10 mouse cellular contexts compared by ENCODE assay signal in genomic region chr11:57600621-57601121, GRCm38 (mm10). TPM values are rescaled to one million over a fixed set of nuclear protein-coding genes. Genes with fewer than 3 reads are reported as not detected.
A peak's percentile ranks its signal among the peaks of the same experiment; 100 is the strongest.
DNase-seq lines count a peak whose midpoint lies in the region; ATAC-seq and TF ChIP-seq lines count a peak whose summit lies in the region.
"Had no signal": no experiment of that assay in that cellular context is flagged by ENCODE, and none has a peak within 500 bp of the region (broad histone marks: within the 10 kb centered on the region; RNA-seq: fewer than 3 reads in every experiment).

No protein-coding gene starts in this region.

- no peaks in the 10 kb centered on the region for H3K36me3 ChIP-seq in lung, postnatal 0 days (ENCODE audit: insufficient read depth, low read length)
- H3K36me3 ChIP-seq in neural tube, embryonic 14.5 days (ENCODE audit: control insufficient read depth, insufficient read depth, low read length) = no peaks in the 10 kb centered on the region

- WGBS in lung, postnatal 0 days = 8% methylated on average over 4 of the region's 4 CpGs
- WGBS in lung, adult 2 months = 48% methylated on average over 4 of the region's 4 CpGs
- 1% methylated on average over 4 of the region's 4 CpGs for WGBS in neural tube, embryonic 14.5 days

- H3K4me3 ChIP-seq in lung, postnatal 0 days (ENCODE audit: low read depth, low read length) = no peak overlapping the region
- no peak overlapping the region for H3K4me3 ChIP-seq in lung, adult 2 months (replicated peaks; ENCODE audit: extremely low read depth, low read depth, low read length)
- no peak overlapping the region for H3K4me3 ChIP-seq in neural tube, embryonic 14.5 days (ENCODE audit: low read depth, low read length)
- H3K4me3 ChIP-seq: myocyte had no signal

- no peak overlapping the region for H3K4me2 ChIP-seq in lung, postnatal 0 days (replicated peaks; ENCODE audit: low read depth, low read length)
- no peak overlapping the region for H3K4me2 ChIP-seq in neural tube, embryonic 14.5 days (ENCODE audit: low read depth, low read length)

- TF ChIP-seq POLR2A in lung, adult 2 months (IDR thresholded peaks at IDR 0.05; ENCODE audit: borderline replicate concordance, extremely low read depth, low read depth, low read length) = no peak

- TF ChIP-seq CTCF in lung, postnatal 0 days (IDR thresholded peaks at IDR 0.05) = no peak
- no peak for TF ChIP-seq CTCF in lung, adult 2 months (IDR thresholded peaks at IDR 0.05; ENCODE audit: insufficient read depth, low read length)

- ATAC-seq in lung, postnatal 0 days = no peak
- ATAC-seq in neural tube, embryonic 14.5 days (ENCODE audit: low read depth) = peak; percentile 79
- no peak for ATAC-seq in inflammation-experienced regulatory T-cells, adult 6 months
- ATAC-seq: Patski had no signal

- H3K9me3 ChIP-seq in lung, postnatal 0 days (ENCODE audit: low read length) = no peaks in the 10 kb centered on the region
- H3K9me3 ChIP-seq in neural tube, embryonic 14.5 days (ENCODE audit: control insufficient read depth, low read length) = no peaks in the 10 kb centered on the region

- no peak overlapping the region for H3K9ac ChIP-seq in lung, postnatal 0 days (replicated peaks; ENCODE audit: low read depth)
- no peak overlapping the region for H3K9ac ChIP-seq in neural tube, embryonic 14.5 days (replicated peaks; ENCODE audit: low read depth, low read length)

- no peak overlapping the region for H3K27ac ChIP-seq in lung, postnatal 0 days (ENCODE audit: low read length)
- H3K27ac ChIP-seq in neural tube, embryonic 14.5 days (ENCODE audit: low read depth, low read length) = no peak overlapping the region

- no peaks in the 10 kb centered on the region for H3K4me1 ChIP-seq in lung, postnatal 0 days (ENCODE audit: insufficient read depth, low read depth, low read length)
- H3K4me1 ChIP-seq in lung, adult 2 months (ENCODE audit: control insufficient read depth, insufficient read depth, low read length) = no peaks in the 10 kb centered on the region
- H3K4me1 ChIP-seq in neural tube, embryonic 14.5 days (ENCODE audit: control insufficient read depth, insufficient read depth, low read length) = peaks cover 17% of the 10 kb centered on the region

- TF ChIP-seq EP300 in lung, postnatal 0 days (IDR thresholded peaks at IDR 0.05) = no peak

- 0 out of 2 replicates have a peak, but pooled peaks cover 4% of the 10 kb centered on the region for H3K27me3 ChIP-seq in lung, postnatal 0 days (replicated peaks; ENCODE audit: insufficient read depth, low read length)
- H3K27me3 ChIP-seq in neural tube, embryonic 14.5 days (ENCODE audit: control insufficient read depth, insufficient read depth, low read length) = no peaks in the 10 kb centered on the region

- peak; percentile 7 for DNase-seq in lung, postnatal 0 days (ENCODE audit: low spot score)
- DNase-seq in lung, adult 2 months = no peak
- peak; percentile 82 to 87 for DNase-seq in cerebellum, postnatal 25 days
- peak; percentile 30 to 51 for DNase-seq in gastrocnemius, adult 8-10 months (ENCODE audit: low spot score in 2 of 2)
- DNase-seq in layer of hippocampus, postnatal 10 days (ENCODE audit: low spot score in 2 of 2) = peak; percentile 51 to 77
- DNase-seq in spleen, postnatal 4 days (ENCODE audit: low spot score in 2 of 2) = no peak

RNA-seq across cellular contexts. Expression of gene Galnt10, which starts 44.6 kb away (rescaled TPM):
- 6.1 and 6.4 TPM in 2 replicates for polyA plus RNA-seq in lung, postnatal 0 days (2015; fragmentation: Nextera tagmentation; extraction: Ambion mirVana)
- 6.4 and 8.1 TPM in 2 replicates for polyA plus RNA-seq in lung, adult 2 months (2012; rRNA removed)
- total RNA-seq in gastrocnemius, adult 8-10 months (2022) = 1 to 10 TPM; 2.3 to 3.5 (median 3.2) TPM
- total RNA-seq in layer of hippocampus, postnatal 10 days (2021) = 10 to 100 TPM; 10.9 to 11.2 TPM
- polyA plus RNA-seq in neural tube, embryonic 14.5 days (2014; fragmentation: Nextera tagmentation; extraction: Ambion mirVana) = 4.5 and 8.4 TPM in 2 replicates
- 1 to 10 TPM; 2.8 to 5.2 (median 4.6) TPM for polyA plus RNA-seq in inflammation-experienced regulatory T-cells, adult 6 months (2017; shearing (Covaris generic))

Comparison
In these comparisons a context has a peak if more than half of its experiments do, and no peak if none do; other contexts are left out.
1. DNase-seq: peak in lung, postnatal 0 days (single experiment), cerebellum, postnatal 25 days (2 of 2), gastrocnemius, adult 8-10 months (2 of 2) and layer of hippocampus, postnatal 10 days (2 of 2); none in lung, adult 2 months (single experiment) and spleen, postnatal 4 days (0 of 2).